In the genomic region with DNA sequence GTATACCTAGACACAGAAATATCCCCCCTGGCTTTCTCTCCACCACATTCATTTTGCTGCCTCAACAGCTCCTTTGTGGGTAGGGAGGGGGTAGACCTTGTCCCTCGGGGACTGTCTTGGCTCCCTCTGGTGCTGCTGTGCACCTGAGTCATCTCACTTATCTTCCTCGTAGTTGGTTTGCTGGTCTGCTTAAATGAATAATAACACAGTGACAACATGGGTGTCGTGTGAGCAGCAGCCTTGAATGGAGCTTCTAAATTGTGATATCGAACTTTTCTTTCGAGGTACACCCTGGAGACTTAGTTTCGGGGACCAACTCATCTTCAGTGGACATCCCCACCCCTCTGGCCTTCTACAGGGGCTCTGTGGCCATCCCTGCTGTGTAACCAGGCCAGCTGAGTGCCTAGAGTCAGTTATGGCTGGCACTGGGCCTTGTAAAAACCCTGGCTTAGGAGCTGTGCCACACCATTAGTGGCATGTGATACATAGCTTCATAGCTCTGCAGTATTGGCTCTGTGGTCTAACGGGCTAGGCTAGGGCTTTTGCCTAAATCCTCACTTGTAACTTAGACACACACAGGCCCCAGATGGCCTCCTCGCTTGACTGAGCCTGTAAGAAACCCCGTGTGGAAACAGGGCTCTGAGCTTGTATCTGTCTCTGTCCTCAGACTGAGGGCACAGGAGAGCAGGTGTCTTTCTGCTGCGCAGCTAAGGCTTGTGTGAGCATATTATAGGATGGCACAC, we compare ENCODE assay signal across 10 mouse cellular contexts. TPM values are rescaled to one million over a fixed set of nuclear protein-coding genes. Genes with fewer than 3 reads are reported as not detected.
DNase-seq lines count a peak whose midpoint lies in the region; ATAC-seq and TF ChIP-seq lines count a peak whose summit lies in the region.
"Had no signal": no experiment of that assay in that cellular context is flagged by ENCODE, and none has a peak within 500 bp of the region (broad histone marks: within the 10 kb centered on the region; RNA-seq: fewer than 3 reads in every experiment).

No protein-coding gene starts in this region.

- H3K27ac ChIP-seq in gastrocnemius, adult 2 months, result peak overlapping the region; percentile 89
- H3K27ac ChIP-seq in stomach, embryonic 16.5 days (ENCODE audit: low read length), result no peak overlapping the region
- H3K27ac ChIP-seq in stomach, postnatal 0 days (replicated peaks), result no peak overlapping the region
- peak overlapping the region; percentile 94 for H3K27ac ChIP-seq in heart, postnatal 0 days (ENCODE audit: low read depth)

- no peaks in the 10 kb centered on the region for H3K36me3 ChIP-seq in stomach, embryonic 16.5 days (ENCODE audit: control insufficient read depth, insufficient read depth, low read length)
- no peaks in the 10 kb centered on the region for H3K36me3 ChIP-seq in stomach, postnatal 0 days (ENCODE audit: control insufficient read depth, insufficient read depth, low read length)
- no peaks in the 10 kb centered on the region for H3K36me3 ChIP-seq in heart, postnatal 0 days (replicated peaks; ENCODE audit: control insufficient read depth, insufficient read depth, low read length)

- DNase-seq in gastrocnemius, adult 2 months, result peak; percentile 70
- DNase-seq in gastrocnemius, postnatal 14 days, result no peak
- DNase-seq in stomach, postnatal 0 days (ENCODE audit: low spot score), result no peak
- DNase-seq in heart, postnatal 0 days (ENCODE audit: low spot score), result no peak
- no peak for DNase-seq in embryo, embryonic 10 days (ENCODE audit: low spot score)
- no peak for DNase-seq in left cerebral cortex, postnatal 36 days (ENCODE audit: low spot score in 2 of 2)
- DNase-seq: layer of hippocampus, postnatal 36 days had no signal

- H3K4me1 ChIP-seq in stomach, embryonic 16.5 days (ENCODE audit: control insufficient read depth, insufficient read depth, low read length), result peaks cover 23% of the 10 kb centered on the region
- H3K4me1 ChIP-seq in stomach, postnatal 0 days (replicated peaks; ENCODE audit: control insufficient read depth, insufficient read depth), result peaks cover 9% of the 10 kb centered on the region
- H3K4me1 ChIP-seq in heart, postnatal 0 days (ENCODE audit: control insufficient read depth, insufficient read depth), result peaks cover 73% of the 10 kb centered on the region

- no peak overlapping the region for H3K4me2 ChIP-seq in stomach, embryonic 16.5 days (ENCODE audit: low read depth, low read length)
- H3K4me2 ChIP-seq in stomach, postnatal 0 days (replicated peaks; ENCODE audit: low read depth), result no peak overlapping the region
- H3K4me2 ChIP-seq in heart, postnatal 0 days (ENCODE audit: low read depth, low read length), result peak overlapping the region; percentile 38

- intact Hi-C loops in gastrocnemius, adult 2 months (cut with DNase I), result no loop called here
- intact Hi-C loops in gastrocnemius, postnatal 14 days (cut with DNase I; ENCODE audit: low total_unique reads), result no loop called here
- intact Hi-C loops in left cerebral cortex, postnatal 36 days (cut with DNase I), result no loop called here

- TF ChIP-seq EP300 in stomach, postnatal 0 days (optimal IDR thresholded peaks at IDR 0.05), result no peak
- no peak for TF ChIP-seq EP300 in heart, postnatal 0 days (IDR thresholded peaks at IDR 0.05; ENCODE audit: low read depth)

- H3K9me3 ChIP-seq in stomach, embryonic 16.5 days (replicated peaks; ENCODE audit: control insufficient read depth, low read length), result no peaks in the 10 kb centered on the region
- H3K9me3 ChIP-seq in stomach, postnatal 0 days (ENCODE audit: control insufficient read depth, low read length), result no peaks in the 10 kb centered on the region
- H3K9me3 ChIP-seq in heart, postnatal 0 days (replicated peaks; ENCODE audit: control insufficient read depth, low read length), result no peaks in the 10 kb centered on the region

- 78% methylated on average over 10 of the region's 10 CpGs for WGBS in stomach, embryonic 16.5 days
- 70% methylated on average over 10 of the region's 10 CpGs for WGBS in stomach, postnatal 0 days
- WGBS in heart, postnatal 0 days, result 61% methylated on average over 10 of the region's 10 CpGs

- peak overlapping the region; percentile 51 for H3K4me3 ChIP-seq in gastrocnemius, adult 2 months
- no peak overlapping the region for H3K4me3 ChIP-seq in stomach, embryonic 16.5 days (replicated peaks; ENCODE audit: low read length)
- no peak overlapping the region for H3K4me3 ChIP-seq in stomach, postnatal 0 days (ENCODE audit: low read depth, low read length)
- no peak overlapping the region for H3K4me3 ChIP-seq in heart, postnatal 0 days (ENCODE audit: low read depth, low read length)

- TF ChIP-seq CTCF in gastrocnemius, adult 2 months (IDR thresholded peaks at IDR 0.05), result no peak
- TF ChIP-seq CTCF in stomach, postnatal 0 days (IDR thresholded peaks at IDR 0.05; ENCODE audit: low read depth), result no peak
- no peak for TF ChIP-seq CTCF in heart, postnatal 0 days (IDR thresholded peaks at IDR 0.05; ENCODE audit: low read depth)

- ATAC-seq in stomach, embryonic 16.5 days (ENCODE audit: insufficient read depth, low FRiP score), result no peak
- no peak for ATAC-seq in stomach, postnatal 0 days (ENCODE audit: low FRiP score, low TSS enrichment)
- ATAC-seq in heart, postnatal 0 days (ENCODE audit: insufficient read depth, low read depth), result no peak
- no peak for ATAC-seq in activated CD4-positive, CD25-positive, alpha-beta regulatory T cell, adult 4 months
- ATAC-seq: midbrain, embryonic 16.5 days had no signal

- H3K27me3 ChIP-seq in stomach, embryonic 16.5 days (ENCODE audit: control insufficient read depth, insufficient read depth, low read length), result no peaks in the 10 kb centered on the region
- no peaks in the 10 kb centered on the region for H3K27me3 ChIP-seq in stomach, postnatal 0 days (ENCODE audit: control insufficient read depth, insufficient read depth, low read length)
- H3K27me3 ChIP-seq in heart, postnatal 0 days (ENCODE audit: control insufficient read depth, insufficient read depth, low read length), result no peaks in the 10 kb centered on the region

- 0 out of 2 replicates have a peak overlapping the region, but pooled peaks have one; percentile 25 for H3K9ac ChIP-seq in stomach, embryonic 16.5 days (ENCODE audit: low read length)
- H3K9ac ChIP-seq in stomach, postnatal 0 days (ENCODE audit: low read length), result no peak overlapping the region
- no peak overlapping the region; the same call in 1 of the 2 replicates for H3K9ac ChIP-seq in heart, postnatal 0 days (replicated peaks; ENCODE audit: low read depth, low read length)

RNA-seq across cellular contexts. Expression of a gene that starts 53.0 kb away (rescaled TPM):
- 10 to 100 TPM in 1 of 2 experiments, 1 to 10 TPM in 1; 5.8 to 11.4 TPM for total RNA-seq in gastrocnemius, adult 2 months (2021)
- total RNA-seq in gastrocnemius, postnatal 14 days (2021), result 1 to 10 TPM; 7.2 to 8.2 TPM
- 10.5 and 12.1 TPM in 2 replicates for polyA plus RNA-seq in stomach, embryonic 16.5 days (2015; fragmentation: Nextera tagmentation; extraction: Ambion mirVana)
- 11.1 and 11.4 TPM in 2 replicates for polyA plus RNA-seq in stomach, postnatal 0 days (2015; fragmentation: Nextera tagmentation; extraction: Ambion mirVana)
- total RNA-seq in heart, postnatal 0 days (2014; rRNA removed; ENCODE audit: low replicate concordance), result 31.8 and 35.0 TPM in 2 replicates
- polyA plus RNA-seq in heart, postnatal 0 days (2015; fragmentation: Nextera tagmentation; extraction: Ambion mirVana), result 15.4 and 16.2 TPM in 2 replicates
- polyA plus RNA-seq in activated CD4-positive, CD25-positive, alpha-beta regulatory T cell, adult 4 months (2017; shearing (Covaris generic)), result 10 to 100 TPM; 20.5 to 22.7 TPM
- 10 to 100 TPM; 34.9 to 49.4 TPM for total RNA-seq in left cerebral cortex, postnatal 36 days (2021)

Comparison
In these comparisons a context has a peak if more than half of its experiments do, and no peak if none do; other contexts are left out.
1. H3K27ac ChIP-seq: peak in gastrocnemius, adult 2 months (single experiment) and heart, postnatal 0 days (single experiment); none in stomach, embryonic 16.5 days (single experiment) and stomach, postnatal 0 days (single experiment).